Mouse (Mus musculus) monocyte, adult 5-6 weeks (primary cell): ENCODE measurements around the gene Zan. TPM values are rescaled to one million over a fixed set of nuclear protein-coding genes. Genes with fewer than 3 reads are reported as not detected.
A peak's percentile ranks its signal among the peaks of the same experiment; 100 is the strongest.

Source experiments
- ATAC-seq: fragments of 153-309, 156-312 bp; replicated peaks from 2 replicates; pipeline ENCODE4 v1.8.0; 2017; ENCODE audit warnings: mild to moderate bottlenecking; ENCODE audit not compliant: low TSS enrichment, insufficient number of reproducible peaks, severe bottlenecking, poor library complexity, low FRiP score
- total RNA-seq: library from RNA; stranded (forward); fragments of 200-1000, 200-491, 200-594 nt; gene quantifications from 3 replicates; pipeline ENCODE4 v1.2.3, GENCODE M21; 2017

Zan gene
- total RNA-seq, 1 experiment from 2014 or later: not detected

DNA sequence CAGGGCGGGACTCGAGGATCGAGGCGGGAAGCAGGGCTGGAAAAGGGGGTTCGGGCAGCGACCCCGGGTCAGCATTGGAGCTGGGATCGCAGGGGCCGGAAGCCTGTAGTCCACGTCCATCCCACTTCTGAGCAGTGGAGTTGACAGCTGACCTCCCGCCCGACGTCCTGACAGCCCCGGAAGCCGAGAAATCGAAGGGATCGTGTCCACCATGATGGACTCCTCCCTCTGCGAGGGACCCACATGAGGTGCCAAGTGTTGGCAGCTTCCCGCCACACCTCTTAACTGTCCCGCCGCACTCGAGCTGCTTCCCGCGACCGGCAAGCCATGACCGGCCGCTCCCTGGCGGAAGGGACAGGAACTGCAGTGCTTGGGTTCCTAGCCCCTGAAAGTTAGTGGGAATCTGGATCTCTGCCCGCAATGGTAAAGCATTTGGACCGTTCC lies 25.8 kb upstream of the Zan start:
- ATAC-seq: peak; percentile 57

DNA sequence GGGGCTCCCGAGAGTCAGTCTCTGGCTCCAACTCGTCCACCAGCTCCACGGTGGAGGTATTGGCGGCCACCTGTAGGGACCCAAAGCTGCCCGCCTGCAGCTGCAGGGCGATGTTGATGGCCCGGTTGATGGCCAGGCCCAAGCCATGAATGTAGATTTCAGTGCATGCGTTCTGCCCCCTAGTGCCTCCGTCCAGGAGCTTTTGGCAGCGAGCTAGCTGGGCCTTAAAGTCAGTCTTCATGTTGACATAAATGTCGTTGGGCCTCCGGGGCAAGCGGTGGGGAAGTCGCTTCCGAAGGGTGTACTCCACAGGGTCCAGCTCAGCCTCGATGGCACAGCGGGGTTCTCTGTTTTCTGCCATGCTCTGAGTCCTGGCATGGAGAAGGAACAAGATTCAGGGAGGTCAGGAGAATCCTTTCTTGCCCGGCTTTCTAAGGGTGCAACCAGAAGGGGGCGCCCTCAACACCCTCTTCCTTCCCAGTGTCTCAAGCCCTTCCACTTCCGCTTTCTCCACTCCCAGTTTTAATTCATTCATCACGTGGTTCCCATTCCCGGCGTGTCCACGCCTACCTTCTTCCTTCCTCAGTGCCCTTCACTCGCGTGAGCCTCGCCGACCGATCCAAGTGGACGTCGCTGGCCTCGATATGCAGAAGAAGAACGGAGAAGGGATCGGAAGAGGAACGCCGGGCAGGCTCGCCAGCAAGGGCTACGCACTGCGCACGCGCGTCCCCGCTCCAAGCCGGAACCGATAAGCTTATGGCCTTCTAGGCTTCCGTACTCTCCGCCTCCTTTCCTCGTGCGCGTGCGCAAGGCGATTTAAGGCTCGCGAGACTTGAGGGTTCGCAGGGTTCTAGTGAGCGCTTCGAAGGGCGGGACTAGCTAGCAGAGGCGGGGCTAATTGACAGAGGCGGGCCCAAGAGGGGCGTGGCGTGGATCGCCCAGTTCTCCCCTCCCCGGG lies 25.1 kb upstream of the Zan start, which contains the start of gene Pop7:
TSS of gene Pop7 (minus strand) at position 810 of the 958 bp plus-strand sequence.
- peak; percentile 85 for ATAC-seq

DNA sequence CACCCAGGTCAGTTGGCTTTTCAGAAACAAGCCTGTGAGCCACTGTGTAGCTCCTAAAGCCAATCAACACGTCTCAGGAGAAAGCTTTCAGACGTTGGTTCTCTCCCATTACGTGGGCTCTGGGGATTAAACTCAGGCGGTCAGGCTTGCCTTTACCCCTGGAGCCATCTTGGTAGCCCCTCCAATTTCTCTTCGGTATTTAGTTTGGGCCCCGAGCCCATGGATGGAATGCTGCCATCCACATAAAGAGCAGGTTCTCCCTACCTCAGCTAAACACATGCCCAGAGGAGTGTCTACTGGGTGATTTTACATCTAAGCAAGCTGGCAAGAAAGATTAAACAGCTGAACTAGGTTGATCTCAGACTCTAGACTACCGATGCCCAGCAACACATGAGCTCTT lies 23.3 kb upstream of the Zan start:
- ATAC-seq: no peak

DNA sequence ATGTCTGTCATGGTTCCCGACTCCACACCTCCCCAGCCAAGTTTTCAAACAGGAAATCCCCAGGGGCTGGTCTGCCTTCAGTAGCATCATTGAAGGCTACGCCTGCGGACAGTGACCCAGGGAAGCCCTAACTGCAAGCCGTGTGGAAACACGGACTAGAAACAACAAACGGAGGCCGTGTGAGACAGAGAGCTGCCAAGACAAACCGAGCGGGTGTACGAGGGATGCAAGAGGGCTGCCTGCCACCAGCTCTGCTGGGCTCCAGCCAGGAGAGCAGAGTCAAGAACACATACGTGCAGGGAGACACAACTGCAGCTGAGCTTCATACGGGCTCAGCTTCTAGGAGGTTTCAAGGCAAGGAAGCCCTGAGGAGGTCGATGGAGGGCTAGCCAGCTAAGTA lies 17.0 kb upstream of the Zan start:
- ATAC-seq: no peak

DNA sequence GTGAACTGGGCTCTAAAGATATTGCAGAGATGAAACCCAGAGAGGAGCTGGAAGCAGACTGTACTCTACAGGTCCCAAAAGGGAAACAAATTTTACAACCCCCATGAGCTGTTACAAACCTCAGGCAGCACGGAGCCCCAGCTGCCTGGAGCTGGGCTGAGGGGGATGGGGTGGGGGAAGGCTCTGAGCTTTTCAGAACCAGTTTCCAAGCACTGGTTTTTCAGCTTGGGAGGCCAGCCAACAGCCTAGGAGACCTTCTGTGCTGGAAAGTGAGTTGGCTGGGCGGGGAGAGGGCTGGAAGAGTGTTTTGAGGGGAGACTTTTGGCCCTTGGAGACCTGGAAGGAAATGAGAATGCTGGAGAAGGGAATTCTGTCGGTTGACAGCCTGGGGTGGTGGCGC lies 14.7 kb upstream of the Zan start:
- no peak for ATAC-seq

DNA sequence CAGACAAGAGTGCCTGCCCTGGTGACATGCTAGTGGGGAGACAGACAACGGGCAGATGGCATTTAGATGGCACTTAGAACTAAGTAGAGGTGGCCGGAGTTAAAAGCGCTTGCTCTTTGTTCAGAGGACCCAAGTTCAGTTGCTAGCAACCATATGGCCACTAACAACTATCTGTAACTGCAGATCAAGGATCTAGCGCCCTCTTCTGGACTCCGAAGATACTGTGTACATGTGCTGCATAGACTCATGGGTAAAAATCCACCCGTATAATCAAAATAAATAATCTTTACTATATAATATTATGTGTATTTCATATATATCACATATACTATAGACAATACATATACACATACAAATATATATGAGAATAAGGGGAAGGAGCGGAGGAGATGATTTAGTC lies 10.8 kb upstream of the Zan start:
- ATAC-seq: no peak

DNA sequence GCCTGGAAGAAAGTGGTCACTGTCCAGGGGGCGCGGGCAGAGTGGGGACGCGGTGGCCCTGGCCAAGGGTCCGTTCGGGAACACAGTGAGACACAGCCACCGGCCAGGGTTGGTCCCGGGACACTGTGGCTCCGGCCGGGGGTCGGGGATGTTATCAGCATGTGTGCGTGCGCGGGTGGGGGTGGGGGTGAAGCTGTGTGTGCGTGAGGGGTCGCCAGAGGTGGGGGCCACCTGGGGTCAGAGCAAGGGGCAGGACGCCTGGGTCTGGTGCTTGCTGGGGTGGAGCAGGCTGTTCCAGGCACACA lies 8.9 kb upstream of the Zan start:
- ATAC-seq: no peak

DNA sequence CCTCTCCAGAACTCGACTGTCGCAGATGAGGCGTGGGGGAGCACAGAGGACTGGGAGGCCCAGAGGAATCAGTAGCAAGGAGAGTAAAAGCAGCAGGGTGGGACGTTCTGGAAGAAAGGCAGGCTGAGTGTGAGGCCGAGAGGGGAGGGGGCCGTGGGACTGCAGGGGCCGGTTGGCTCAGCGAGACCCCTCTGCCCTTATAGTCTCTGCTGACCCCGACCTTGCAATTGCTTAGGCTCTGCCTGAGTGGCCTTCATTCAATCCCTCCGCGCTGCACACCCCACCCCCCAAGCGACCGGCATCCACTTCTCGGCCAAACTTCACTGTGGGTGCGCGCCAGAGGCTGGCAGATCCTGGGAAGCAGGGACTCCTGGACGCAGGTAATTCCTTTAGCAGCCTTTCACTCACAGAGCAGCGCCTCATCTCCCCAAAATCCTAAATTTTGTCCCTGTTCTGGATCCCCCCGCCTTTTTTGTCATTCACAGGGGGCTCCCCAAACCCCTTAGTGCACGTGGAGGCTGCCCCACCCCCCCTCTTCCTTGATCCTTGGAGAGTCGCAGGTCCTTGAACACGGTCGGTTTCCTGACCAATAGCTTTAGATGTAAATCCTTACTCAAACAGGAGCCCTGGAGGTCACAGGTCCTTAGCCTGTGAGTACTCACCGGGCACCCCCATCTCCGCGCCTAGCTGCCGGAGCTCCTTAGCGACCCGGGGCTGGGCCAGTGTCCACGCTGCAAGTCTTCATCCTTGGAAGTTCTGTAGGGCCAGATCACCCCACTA lies 8.4 kb upstream of the Zan start:
- no peak for ATAC-seq

DNA sequence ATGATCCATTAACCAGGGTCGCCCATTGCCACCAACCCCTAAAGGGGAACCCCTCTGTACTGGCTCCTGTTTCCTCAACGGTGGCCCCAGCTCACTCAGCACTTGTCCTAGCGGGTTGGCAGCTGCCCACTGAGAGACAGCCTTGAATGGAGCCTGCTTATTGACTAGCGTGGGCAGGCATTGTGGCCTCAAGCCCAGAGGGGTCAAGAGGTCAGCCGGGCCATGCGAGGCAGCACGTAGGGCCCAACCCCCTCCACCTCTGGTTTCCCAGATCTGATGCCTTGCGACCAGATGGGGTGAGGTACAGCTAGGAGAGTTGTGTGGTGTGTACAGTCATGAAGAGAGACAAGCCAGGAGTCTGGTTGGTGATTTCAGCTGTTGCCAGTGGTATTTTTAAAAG lies 5.0 kb upstream of the Zan start:
- no peak for ATAC-seq

DNA sequence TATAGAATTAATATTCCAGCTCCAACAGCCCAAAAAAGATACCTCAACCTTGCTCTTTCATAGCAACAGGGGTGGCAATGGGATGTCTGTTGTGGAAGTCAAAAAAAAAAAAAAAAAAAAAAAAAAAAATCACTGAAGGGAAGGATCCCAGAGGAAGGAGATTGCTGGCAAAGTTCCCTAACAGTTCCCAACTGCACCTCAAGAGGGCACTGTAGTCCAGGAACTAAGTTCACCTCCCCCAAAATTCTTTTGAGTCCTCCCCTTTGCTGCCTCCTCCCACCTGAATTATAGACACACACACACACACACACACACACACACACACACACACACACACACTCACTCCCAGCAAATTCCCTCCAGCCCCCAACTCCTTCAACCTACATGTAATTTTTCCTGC lies 4.3 kb upstream of the Zan start:
- ATAC-seq: peak; percentile 63; the same call in 1 of the 2 replicates

DNA sequence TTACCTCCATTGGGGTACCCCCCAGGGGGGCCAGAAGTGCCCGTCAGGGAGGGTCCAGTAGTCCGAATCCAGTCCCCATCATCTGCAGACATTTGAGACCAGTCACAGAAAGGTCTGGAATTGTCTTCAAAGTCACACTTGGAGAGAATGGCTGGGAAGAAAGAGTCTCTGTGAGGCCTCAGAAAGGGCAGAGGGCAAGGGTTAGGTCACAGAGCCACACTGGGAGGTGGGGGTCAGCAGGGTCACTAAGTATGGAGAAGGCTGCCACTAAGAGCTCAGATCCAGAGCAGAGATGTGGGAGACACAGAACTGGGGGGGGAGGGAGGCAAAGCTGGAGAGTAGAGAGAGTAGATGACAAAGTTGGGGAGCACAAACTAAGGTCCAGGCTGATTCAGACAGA lies 2.5 kb downstream of the Zan start:
- ATAC-seq: no peak

DNA sequence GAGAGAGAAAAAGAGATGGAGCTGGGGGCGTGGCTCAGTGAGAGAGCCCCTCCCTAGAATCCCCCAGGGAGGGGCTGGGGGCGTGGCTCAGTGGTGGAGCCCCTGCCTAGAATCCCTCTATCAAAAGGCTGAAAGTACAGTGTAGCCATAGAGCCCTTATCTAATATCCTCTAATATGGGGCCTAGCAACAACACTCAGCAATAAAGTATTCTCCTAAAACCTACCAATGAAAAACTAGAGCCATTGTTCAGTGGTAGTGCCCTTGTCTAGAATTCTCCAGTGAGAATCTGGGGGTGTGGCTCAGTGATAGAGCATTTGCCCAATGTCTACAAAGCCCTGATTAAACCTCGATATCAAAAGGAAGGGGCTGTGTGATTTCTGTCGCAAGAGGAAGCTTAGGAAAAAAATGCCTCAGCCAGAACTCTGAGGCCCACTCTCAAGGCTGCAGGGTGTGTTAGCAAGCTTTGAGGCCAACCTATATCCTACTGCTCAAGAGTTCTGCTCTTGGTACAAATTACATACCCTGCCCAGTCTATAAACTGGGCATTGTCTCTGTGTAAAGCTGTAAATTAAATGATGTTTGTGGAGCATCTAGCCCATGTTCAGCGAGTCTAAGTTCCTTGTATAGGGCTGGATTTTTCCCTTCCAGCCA lies 4.5 kb downstream of the Zan start:
- ATAC-seq: no peak

DNA sequence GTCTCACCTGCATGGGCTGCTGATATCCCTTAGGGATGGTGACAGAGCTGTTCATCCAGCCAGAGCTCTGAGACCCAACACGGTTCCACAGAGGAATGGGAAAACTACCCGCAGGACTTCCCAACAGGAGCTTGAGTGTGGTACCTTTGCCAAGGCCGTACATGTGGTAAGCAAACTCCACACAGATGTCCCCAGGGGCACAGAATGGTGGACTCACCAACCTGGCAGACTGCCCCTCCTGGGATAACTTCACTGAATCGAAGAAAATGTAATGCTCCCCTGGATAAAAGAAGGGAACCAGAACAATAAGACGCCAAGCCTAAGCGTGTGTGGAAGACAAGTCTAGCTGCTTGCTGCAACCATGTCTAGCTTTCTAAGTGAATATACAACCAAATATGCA lies 9.9 kb downstream of the Zan start:
- ATAC-seq: no peak

DNA sequence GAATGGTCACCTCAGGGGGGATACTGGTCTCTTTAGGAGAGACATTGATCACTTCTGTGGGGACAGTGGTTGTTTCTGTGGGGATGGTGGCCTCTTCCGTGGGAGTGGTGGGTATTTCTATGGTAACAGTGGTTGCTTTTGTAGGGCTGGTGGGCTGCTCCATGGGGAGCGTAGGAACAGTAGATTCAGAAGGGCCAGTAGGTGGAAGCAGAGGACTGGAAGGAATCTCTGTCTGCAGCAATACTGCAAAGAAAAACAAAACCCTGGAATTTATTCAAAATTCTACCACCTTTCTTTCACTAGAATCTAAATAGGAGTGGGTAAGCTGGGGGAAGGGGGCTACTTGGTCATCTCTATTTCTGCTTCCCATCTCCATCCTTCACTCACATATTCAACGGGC lies 11.8 kb downstream of the Zan start:
- no peak for ATAC-seq

DNA sequence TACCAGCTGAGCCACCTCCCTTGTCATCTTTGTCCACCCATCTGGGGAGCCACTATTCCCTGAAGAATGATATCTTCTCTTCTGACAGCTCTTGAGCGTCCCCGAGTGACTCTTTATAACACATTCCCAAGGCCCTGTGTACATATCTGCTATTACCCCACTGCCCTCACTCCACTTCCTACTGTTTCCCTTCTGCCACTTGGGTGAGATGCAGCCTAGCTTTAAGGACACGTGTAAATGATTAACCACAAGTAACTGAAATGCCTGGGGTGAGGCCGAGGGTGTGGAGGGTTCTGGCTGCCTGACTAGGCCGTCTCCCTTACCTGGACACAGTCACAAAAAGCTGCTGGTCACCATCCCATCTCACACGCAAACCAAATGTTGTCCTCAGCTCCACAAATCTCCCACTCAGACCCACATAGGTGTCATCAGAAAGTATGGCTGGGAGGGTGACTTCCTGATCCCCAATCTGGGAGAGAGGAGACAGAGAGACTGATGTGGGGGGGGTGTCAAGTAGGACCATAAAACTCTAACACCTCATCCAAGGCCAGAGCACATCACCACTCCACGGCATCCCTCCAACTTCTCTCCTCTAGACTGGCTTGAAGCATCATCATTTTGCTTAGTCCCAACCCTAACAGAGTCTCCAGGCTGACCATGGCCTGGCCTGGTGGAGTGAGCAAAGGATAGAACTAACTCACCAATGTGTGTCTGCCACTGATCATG lies 20.8 kb downstream of the Zan start:
- no peak for ATAC-seq

DNA sequence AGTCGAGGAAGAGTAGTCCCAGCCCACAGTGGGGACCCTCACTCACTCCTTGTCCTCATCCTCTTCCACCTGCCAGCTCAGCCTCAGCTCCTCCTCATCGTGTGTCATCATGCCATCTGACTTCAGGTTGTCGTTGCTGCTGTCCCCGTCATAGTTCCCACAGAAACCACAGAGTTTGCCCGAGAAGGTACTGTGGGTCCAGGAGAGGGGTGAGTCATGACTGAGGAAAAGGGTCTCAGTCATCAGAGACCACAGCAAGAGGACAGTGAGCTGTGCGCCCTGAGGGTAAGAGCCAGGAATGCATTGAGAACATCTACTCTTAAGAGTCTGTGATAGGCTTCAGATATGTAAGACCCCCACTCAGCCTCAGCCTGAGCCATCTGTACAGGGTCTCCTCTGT lies 21.7 kb downstream of the Zan start:
- ATAC-seq: no peak

DNA sequence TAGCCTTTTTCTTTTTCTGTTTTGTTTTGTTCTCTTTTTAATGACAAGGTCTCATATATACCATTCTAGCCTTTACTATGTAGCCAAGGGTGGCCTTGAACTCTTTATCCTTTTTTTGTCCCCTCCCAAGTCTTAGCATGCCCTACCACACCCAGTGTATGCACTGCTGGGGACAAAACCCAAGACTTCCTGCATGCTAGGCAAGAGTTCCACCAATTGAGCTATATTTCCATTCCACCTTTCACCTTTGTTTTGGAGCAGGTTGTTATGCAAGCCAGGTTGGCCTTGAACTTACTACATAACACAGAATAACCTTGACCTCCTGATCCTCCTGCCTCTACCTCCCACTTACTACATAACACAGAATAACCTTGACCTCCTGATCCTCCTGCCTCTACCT lies 31.3 kb downstream of the Zan start:
- ATAC-seq: no peak

DNA sequence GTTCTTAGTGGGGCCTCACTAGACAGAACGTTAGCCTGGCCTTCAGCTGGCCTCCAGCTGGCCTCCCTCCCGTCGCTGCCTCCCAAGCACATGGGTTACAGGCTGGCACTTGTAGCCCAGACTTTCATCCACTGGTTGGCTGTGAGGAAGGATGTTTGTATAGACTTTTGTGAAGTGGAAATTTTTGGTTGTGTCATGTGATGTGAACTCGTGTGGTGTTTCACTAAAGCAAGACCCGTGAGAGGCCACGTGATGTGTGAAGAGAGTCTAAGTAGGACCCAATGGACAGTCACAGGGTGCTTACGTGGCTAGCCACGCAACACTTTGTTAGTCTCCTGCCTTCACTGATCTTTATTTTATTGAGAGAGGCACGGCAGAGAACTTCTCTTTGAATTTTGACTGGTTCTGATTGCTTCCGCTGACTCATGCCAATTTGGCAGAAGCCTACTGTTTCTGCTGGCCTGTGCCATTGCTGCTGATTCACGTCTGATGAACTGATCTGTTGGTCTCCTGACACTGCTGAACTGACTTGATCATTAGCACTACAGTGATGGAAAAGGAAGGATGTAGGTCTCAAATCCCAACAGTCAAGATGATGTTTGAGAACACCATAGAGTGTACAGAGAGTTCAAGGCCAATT lies 36.5 kb downstream of the Zan start:
- no peak for ATAC-seq
